Mouse (Mus musculus) C2C12 (cell line): ENCODE measurements around the gene St6galnac6. TPM values are rescaled to one million over a fixed set of nuclear protein-coding genes. Genes with fewer than 3 reads are reported as not detected.

Experiments used
- H3K27me3 ChIP-seq: one replicate; pipeline ENCODE4 v1.6.1; 2011; ENCODE audit not compliant: control insufficient read depth, insufficient read depth, insufficient read length
- H3K36me3 ChIP-seq: one replicate; pipeline ENCODE4 v1.6.1; 2011; ENCODE audit not compliant: control insufficient read depth, insufficient read depth
- H3K4me3 ChIP-seq: one replicate; pipeline ENCODE4 v1.5.1; 2011; ENCODE audit warnings: mild to moderate bottlenecking, control low read depth; ENCODE audit not compliant: poor library complexity, insufficient read depth, severe bottlenecking
- H3K79me2 ChIP-seq: one replicate; pipeline ENCODE4 v1.6.1; 2011; ENCODE audit not compliant: control insufficient read depth, insufficient read depth
- H3K79me3 ChIP-seq: one replicate; pipeline ENCODE4 v1.6.1; 2011; ENCODE audit warnings: low read depth, control low read depth
- H3ac ChIP-seq: one replicate; pipeline ENCODE3; 2011; ENCODE audit warnings: low read depth; ENCODE audit not compliant: control insufficient read depth, insufficient read length
- CEBPB ChIP-seq: IDR thresholded peaks from one replicate; pipeline ENCODE4 v1.6.1; 2011; ENCODE audit warnings: low read depth, mild to moderate bottlenecking, control low read depth, moderate library complexity
- CTCF ChIP-seq: IDR thresholded peaks from one replicate; pipeline ENCODE4 v1.5.1; 2011; ENCODE audit not compliant: control insufficient read depth, insufficient read depth, insufficient read length
- FOSL1 ChIP-seq: IDR thresholded peaks from one replicate; pipeline ENCODE4 v1.8.0; 2011; ENCODE audit warnings: mild to moderate bottlenecking, low read length; ENCODE audit not compliant: poor library complexity, insufficient read depth, severe bottlenecking
- MAX ChIP-seq: IDR thresholded peaks from one replicate; pipeline ENCODE4 v1.6.1; 2011; ENCODE audit warnings: mild to moderate bottlenecking, control low read depth
- MYOD1 ChIP-seq: IDR thresholded peaks from one replicate; pipeline ENCODE4 v1.6.1; 2011; ENCODE audit warnings: low read depth; ENCODE audit not compliant: control insufficient read depth, insufficient read length
- MYOG ChIP-seq: IDR thresholded peaks from one replicate; pipeline ENCODE4 v1.6.1; 2011; ENCODE audit not compliant: control insufficient read depth, insufficient read length; ENCODE audit errors: extremely low read depth
- USF1 ChIP-seq: IDR thresholded peaks from one replicate; pipeline ENCODE4 v1.6.1; 2011; ENCODE audit warnings: low read depth, mild to moderate bottlenecking, control low read depth, moderate library complexity
- microRNA-seq: library from miRNA; unstranded; fragments of <30 nt; microRNA quantifications from one replicate; pipeline ENCODE4, GENCODE M21; 2019; ENCODE audit warnings: borderline microRNAs expressed
- polyA plus RNA-seq: library from polyadenylated mRNA; unstranded; fragments of >200 nt; fragmentation: generic; extraction: Trizol; gene quantifications from one replicate; pipeline ENCODE4 v1.2.1, GENCODE M21; 2012; ENCODE audit warnings: missing spikeins

Gene St6galnac6
- polyA plus RNA-seq, 1 experiment, result 59.1 TPM

- TF ChIP-seq USF1 (no peak), MAX (no peak), FOSL1 (no peak), MYOD1 (no peak)
- Histone ChIP-seq H3ac (no peak overlapping the region), H3K4me3 (no peak overlapping the region), H3K36me3 (no peaks in the 10 kb centered on the region), H3K79me3 (no peaks in the 10 kb centered on the region), H3K27me3 (no peaks in the 10 kb centered on the region), H3K79me2 (no peaks in the 10 kb centered on the region)
Observed at GRCm38 (mm10) chr2:32665345-32665744, 65.8 kb downstream of the St6galnac6 start.

GRCm38 (mm10) chr2:32665853-32666252 lies 66.3 kb downstream of the St6galnac6 start:
- Histone ChIP-seq H3K79me3 (no peaks in the 10 kb centered on the region), H3K79me2 (no peaks in the 10 kb centered on the region), H3K4me3 (no peak overlapping the region), H3ac (no peak overlapping the region), H3K36me3 (no peaks in the 10 kb centered on the region), H3K27me3 (no peaks in the 10 kb centered on the region)
- TF ChIP-seq CEBPB, result no peak
- no peak for TF ChIP-seq MYOG
- TF ChIP-seq CTCF, result no peak
- TF ChIP-seq MYOD1, result no peak
- TF ChIP-seq MAX, result no peak
- TF ChIP-seq FOSL1, result no peak
- no peak for TF ChIP-seq USF1

GRCm38 (mm10) chr2:32667775-32668174 lies 68.3 kb downstream of the St6galnac6 start:
- Histone ChIP-seq H3K36me3 (no peaks in the 10 kb centered on the region), H3K4me3 (no peak overlapping the region), H3ac (no peak overlapping the region), H3K79me3 (no peaks in the 10 kb centered on the region), H3K79me2 (no peaks in the 10 kb centered on the region), H3K27me3 (no peaks in the 10 kb centered on the region)
- no peak for TF ChIP-seq MYOD1
- no peak for TF ChIP-seq USF1
- TF ChIP-seq CEBPB, result no peak
- TF ChIP-seq FOSL1, result no peak
- no peak for TF ChIP-seq CTCF
- no peak for TF ChIP-seq MYOG
- TF ChIP-seq MAX, result no peak

- Histone ChIP-seq H3K4me3 (no peak overlapping the region), H3K27me3 (no peaks in the 10 kb centered on the region), H3K36me3 (no peaks in the 10 kb centered on the region), H3K79me2 (no peaks in the 10 kb centered on the region), H3K79me3 (no peaks in the 10 kb centered on the region), H3ac (no peak overlapping the region)
- TF ChIP-seq CEBPB, result no peak
- no peak for TF ChIP-seq MYOD1
- TF ChIP-seq MYOG, result no peak
- no peak for TF ChIP-seq USF1
- no peak for TF ChIP-seq MAX
- TF ChIP-seq CTCF, result no peak
- TF ChIP-seq FOSL1, result no peak
Observed at GRCm38 (mm10) chr2:32668176-32668575, 68.7 kb downstream of the St6galnac6 start.

- no peaks in the 10 kb centered on the region for H3K27me3 ChIP-seq
- H3K36me3 ChIP-seq, result no peaks in the 10 kb centered on the region
- H3ac ChIP-seq, result no peak overlapping the region
- H3K79me2 ChIP-seq, result no peaks in the 10 kb centered on the region
- TF ChIP-seq MYOD1, result no peak
- no peak overlapping the region for H3K4me3 ChIP-seq
- H3K79me3 ChIP-seq, result no peaks in the 10 kb centered on the region
Observed at GRCm38 (mm10) chr2:32669876-32670275, 70.4 kb downstream of the St6galnac6 start.

Small RNA genes lying within 50 kb of the gene (microRNA-seq; reads per million reads assigned to microRNA genes)
- gene Mir1954, result not detected

Other genes starting within 250 kb of the St6galnac6 start
- gene Ciz1, start 247.4 kb upstream of the St6galnac6 start, polyA plus RNA-seq, result 43.5 TPM
- gene Dnm1, start 246.4 kb upstream of the St6galnac6 start, polyA plus RNA-seq, result 27.7 TPM
- gene 1110008P14Rik, start 217.8 kb upstream of the St6galnac6 start, polyA plus RNA-seq, result 104 TPM
- gene Lcn2, start 211.5 kb upstream of the St6galnac6 start, polyA plus RNA-seq, result not detected
- 39.1 TPM for gene Ptges2, start 203.8 kb upstream of the St6galnac6 start, polyA plus RNA-seq
- gene Naif1, start 149.3 kb upstream of the St6galnac6 start, polyA plus RNA-seq, result 3.2 TPM
- 11.2 TPM for gene Slc25a25, start 148.3 kb upstream of the St6galnac6 start, polyA plus RNA-seq
- 2.4 TPM for gene Fam102a, start 64.4 kb upstream of the St6galnac6 start, polyA plus RNA-seq
- gene Dpm2, start 28.9 kb upstream of the St6galnac6 start, polyA plus RNA-seq, result 73.7 TPM
- 0.05 TPM for gene Pip5kl1, start 24.9 kb upstream of the St6galnac6 start, polyA plus RNA-seq
- 0.04 TPM for gene 9430097D07Rik, start 24.0 kb upstream of the St6galnac6 start, polyA plus RNA-seq
- gene St6galnac4, start 12.6 kb upstream of the St6galnac6 start, polyA plus RNA-seq, result 82.3 TPM
- gene Ak1, start 22.0 kb downstream of the St6galnac6 start, polyA plus RNA-seq, result 184 TPM
- 1.1 TPM for gene Eng, start 46.9 kb downstream of the St6galnac6 start, polyA plus RNA-seq
- gene Fpgs, start 104.4 kb downstream of the St6galnac6 start, polyA plus RNA-seq, result 26.7 TPM
- 112 TPM for gene Cdk9, start 113.4 kb downstream of the St6galnac6 start, polyA plus RNA-seq
- gene Sh2d3c, start 121.3 kb downstream of the St6galnac6 start, polyA plus RNA-seq, result 0.50 TPM
- not detected for gene 6330409D20Rik, start 141.3 kb downstream of the St6galnac6 start, polyA plus RNA-seq
- 35.7 TPM for gene Tor2a, start 157.5 kb downstream of the St6galnac6 start, polyA plus RNA-seq
- 0.14 TPM for gene Ttc16, start 175.9 kb downstream of the St6galnac6 start, polyA plus RNA-seq
- gene Ptrh1, start 176.1 kb downstream of the St6galnac6 start, polyA plus RNA-seq, result 83.9 TPM
- gene Cfap157, start 184.7 kb downstream of the St6galnac6 start, polyA plus RNA-seq, result 0.81 TPM
- gene Stxbp1, start 247.5 kb downstream of the St6galnac6 start, polyA plus RNA-seq, result 28.7 TPM